Mouse (Mus musculus) urinary bladder, postnatal 36 days (tissue): Measurements from ENCODE around the gene Ak5.
A peak's percentile ranks its signal among the peaks of the same experiment; 100 is the strongest.

Experiments used
- DNase-seq, 2 experiments: peaks; one replicate each; pipeline ENCODE4 v3.0.0; 2022; ENCODE audit warnings: low spot score in 2 of 2, mixed read lengths in 1 of 2

The Ak5 gene

DNA sequence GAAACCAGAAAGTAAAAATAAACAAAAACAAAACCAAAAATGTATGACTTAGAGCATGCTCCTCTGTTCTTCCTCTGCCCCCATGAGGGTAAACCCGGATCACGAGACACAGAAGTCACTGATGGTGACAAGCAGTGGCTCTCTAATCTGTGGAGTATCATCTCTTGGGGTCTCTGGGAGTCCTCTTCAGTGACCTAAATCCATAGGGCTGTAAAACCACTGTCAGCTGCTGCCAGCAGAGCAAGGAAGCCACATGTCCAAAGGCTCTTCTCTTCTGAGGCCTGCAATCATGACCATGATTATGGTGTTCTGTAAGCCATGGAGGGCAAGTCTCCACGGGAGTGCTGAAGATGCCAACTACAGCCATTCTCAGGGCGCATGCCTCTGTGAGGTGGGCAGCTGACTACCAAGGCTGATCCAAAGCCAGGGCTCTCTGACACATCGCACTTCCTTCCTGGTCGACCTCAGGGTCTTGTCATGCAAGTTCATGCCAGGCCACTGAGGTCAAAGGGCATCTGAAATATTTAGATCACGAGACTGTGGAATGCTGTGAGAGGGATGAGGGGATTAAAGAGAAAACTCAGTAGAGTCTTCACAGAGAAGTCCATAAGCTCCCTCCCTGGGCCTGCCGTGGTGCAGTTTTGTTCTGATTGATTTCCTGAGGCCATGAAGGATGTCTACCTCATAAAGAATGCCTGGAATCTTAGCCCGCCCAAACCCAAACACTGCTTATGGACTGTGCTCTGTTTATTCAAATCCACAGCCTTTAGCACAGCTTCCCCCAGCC, 99.5 kb downstream of the Ak5 start:
- no peak for DNase-seq

DNA sequence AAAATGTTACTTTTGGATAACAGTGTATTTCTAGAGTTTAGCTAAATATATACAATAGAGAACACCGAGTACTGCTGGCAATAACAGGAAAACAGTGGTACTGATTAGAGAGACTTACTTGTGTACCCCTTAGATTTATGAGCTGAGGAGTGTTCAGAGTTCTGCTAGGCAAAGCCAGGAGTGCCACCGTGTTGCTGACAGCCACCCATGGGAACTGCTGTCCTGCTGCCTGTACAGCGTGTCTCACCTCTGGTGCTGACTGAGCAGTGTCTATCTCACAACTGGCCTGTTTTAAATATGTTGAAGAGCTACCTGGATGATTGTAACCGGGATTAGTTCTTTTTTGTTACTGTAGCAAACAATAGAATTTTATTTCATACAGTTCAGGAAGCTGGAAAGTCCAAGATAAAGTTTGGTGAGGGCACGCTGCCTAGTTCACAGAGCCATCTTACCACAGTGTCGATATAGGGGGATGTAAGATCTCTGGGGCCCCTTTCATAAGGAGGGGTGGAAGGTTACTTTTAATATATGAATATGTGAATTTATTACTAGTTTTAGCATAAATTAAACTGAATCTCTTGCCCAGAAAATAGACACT, 103.5 kb downstream of the Ak5 start:
- no peak for DNase-seq

DNA sequence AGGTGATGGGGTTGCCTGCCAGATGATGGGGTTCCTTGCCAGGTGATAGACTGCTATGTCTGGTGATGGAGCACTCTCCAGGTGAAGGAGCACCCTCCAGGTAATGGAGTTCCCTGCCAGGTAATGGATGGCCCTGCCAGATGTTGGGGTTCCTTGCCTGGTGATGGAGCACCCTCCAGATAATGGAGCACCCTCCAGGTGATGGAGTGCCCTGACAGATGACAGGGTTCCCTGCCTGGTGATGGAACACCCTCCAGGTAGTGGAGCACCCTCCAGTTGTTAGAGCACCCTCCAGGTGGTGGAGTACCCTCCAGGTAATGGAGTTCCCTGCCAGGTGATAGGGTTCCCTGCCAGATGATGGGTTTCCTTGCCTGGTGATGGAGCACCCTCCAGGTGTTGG, 104.3 kb downstream of the Ak5 start:
- no peak for DNase-seq

DNA sequence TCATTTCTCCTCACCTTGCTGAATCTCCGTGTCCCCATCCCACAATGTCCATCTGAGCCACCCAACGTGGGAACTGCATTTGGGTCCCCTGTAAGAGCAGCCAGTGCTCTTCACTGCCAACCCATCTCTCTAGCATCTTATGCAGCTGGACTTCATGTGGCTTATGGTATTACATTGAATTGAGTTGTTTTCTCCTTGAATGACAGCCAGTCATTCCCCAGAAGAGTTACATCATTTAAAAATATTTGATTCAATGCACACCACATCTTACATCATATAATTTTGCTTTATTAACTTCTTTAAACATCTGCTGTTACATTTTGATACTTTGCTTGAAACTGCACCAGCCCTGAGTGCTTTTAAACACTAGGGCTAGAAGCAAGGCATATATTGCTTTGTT, 106.5 kb downstream of the Ak5 start:
- DNase-seq: no peak

DNA sequence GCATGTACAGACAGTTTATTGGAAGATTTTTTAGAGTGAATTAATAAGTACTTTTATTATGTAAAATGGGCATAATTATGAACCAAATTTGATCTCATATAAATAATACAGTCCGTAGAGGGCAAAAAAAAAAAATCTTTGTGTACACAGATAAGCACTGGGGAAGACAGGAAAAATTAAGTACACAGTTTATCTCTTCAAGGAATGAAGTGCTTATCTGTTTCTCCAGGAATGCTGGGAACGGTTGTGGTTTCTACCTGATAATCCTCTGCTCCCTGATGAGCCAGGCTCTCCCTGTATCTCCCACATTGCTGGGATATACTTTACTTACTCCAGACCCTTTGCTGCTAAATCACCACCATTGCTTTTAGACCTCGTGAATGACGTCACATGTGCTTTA, 108.9 kb downstream of the Ak5 start:
- DNase-seq: no peak

DNA sequence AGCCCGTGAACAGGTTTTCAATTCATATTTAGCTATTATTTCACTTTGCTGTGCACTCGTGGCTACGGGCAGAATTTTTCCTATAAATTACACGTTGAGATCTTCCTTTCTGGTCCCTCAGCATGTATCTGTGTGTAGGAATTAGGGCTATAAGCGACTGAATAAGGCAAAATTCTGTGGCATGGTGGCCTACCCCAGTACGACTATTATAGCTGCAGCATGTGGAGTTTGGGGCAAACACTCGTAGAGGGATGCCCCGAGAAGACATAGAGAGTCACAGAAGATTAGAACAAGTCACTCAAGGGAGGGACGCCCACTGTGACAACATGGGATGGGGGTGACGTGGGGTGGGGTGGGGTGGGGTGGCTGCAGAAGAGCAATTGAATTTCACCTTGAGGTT, 110.1 kb downstream of the Ak5 start:
- no peak for DNase-seq

DNA sequence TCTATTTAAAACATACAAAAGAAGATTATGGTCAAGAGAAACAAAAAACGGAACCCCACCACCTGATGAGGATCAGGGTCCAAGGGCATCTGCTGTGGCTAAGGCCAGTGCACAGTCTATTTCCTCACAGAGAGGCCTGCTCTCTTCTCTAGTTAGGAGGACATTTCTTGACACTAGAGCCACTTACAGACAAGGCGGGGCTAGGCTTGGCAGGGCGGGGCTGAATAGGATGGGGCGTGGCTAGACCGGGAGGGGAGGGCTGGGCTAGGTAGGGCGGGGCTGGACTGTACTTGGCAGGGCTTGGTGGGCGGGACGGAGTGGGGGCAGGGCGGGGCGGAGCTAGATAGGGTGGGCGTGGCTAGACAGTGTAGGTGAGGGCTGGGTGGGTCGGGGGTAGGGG, 110.5 kb downstream of the Ak5 start:
- DNase-seq: peak; percentile 17 to 20

DNA sequence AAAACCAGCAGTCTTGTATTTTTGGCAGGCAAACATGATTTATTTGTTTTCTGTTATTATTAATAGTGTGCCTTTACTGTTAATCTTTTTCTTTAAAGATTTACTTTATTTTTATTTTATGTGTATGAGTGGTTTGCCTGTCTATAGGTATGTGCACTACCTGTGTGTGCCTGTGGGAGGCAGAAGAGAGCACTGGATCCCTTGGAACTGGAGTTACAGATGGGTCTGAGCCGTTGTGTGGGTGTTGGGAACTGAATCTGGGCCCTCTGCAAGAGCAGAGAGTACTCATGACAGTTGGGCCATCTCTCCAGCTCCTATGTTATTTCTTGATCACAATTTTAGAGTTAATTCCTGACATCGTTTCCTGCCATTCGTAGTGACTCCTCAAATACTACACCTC, 111.2 kb downstream of the Ak5 start:
- DNase-seq: no peak

DNA sequence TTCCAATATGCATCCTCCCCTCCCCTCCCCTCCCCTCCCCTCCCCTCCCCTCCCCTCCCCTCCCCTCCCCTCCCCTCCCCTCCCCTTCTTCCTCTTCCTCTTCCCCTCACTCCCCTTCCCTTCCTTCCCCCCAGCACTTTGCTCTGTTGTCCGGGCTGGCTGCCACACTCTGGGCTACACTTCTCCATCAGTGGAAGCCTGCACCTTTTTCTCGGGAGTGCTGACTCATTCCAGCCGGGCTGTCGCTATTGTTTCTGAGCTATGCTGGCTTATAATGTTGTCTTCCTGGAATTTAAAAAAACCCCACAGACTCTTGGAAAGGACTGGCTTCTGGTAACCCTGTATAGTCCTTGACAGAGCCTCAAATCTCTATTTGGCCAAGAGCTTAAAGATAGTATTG, 111.7 kb downstream of the Ak5 start:
- no peak for DNase-seq

DNA sequence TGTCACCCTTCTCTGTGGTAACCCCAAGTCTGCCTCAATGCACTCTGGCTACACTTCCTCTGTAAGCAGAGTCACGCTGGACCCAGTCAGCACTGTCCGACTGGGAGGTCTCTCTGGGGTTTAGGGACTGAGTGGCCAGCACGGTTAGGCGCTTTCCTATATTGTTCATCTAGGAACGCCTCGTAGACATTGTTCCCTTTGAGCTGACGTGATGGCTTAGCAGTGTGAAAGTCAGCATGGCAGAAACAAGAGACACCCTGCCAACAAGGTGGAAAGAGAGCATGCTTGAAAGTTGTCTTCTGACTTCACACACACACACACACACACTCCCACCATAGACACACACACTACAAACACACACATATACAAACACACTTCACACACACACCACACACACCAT, 112.9 kb downstream of the Ak5 start:
- no peak for DNase-seq

DNA sequence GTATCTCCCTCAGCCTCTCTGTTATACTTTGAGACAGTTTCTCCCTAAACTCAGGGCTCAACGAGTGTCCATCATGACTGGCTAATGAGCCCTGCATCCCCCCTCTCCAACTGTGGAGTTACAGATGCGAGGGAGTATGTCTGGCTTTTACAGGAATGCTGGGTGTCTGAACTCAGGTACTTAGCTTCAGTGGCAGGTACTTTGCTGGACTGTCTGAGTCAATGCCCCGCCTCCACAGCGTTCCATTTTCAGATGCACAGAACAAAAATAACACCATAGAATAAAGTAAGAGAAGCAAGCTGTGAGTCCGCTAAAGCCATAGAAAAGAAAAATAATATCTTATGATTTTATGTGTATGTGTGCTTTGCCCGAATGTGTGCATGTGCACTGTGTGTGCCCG, 113.8 kb downstream of the Ak5 start:
- no peak for DNase-seq

DNA sequence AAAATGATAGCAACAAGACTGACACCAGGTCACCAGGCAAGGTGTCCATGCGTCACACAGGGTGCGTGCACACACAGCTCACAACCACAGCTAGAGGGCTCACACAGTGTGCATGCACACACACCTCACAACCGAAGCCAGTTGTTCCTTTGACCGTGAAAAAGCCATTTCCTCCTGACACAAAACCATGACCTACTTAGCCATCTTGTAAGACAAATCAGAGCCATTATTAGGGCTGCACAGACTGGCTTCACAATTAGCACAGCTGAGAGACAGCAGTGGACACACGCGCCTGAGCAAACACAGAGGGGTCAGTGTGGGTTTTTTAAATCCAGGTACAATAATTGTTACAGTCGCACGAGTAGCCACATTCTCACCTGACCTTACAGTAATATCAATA, 115.5 kb downstream of the Ak5 start:
- no peak for DNase-seq

DNA sequence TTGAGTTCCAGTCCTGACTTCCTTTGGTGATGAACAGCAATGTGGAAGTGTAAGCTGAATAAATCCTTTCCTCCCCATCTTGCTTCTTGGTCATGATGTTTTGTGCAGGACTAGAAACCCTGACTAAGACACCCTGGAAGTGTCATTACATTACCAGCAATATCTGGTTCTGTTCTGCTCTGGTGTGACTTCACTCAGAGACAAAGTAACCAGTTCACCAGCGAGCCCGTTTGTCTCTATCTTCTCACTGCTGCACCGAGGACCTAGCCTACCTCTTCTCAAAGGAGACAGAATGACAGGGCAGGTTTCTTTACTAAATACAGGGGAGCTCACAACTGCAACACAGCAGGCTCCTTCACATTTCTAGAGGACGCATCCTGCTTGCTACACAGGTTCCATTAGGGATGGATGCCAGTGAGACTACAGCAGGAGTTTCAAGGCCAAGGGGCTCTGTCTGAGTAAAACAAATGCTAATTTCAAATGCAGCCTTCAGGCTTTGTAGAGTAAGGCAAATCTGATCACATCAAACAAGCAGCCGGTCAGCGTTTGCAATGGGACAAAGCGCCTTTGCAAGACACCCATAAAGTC, 117.5 kb downstream of the Ak5 start:
- DNase-seq: no peak

DNA sequence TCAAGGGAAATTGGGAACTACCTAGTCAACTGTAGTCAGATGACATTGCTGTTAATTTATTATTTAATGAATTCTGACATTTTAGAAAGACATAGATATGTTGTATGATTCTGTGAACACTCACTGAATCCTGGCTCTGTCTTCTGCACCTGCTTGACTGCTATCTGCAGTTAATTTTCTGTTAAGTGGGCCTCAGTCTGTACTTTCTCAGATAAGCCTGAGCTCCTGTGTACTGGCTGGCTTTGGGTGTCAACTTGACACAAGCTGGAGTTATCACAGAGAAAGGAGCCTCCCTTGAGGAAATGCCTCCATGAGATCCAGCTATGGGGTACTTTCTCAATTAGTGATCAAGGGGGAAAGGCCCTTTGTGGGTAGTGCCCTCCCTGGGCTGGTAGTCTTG, 118.1 kb downstream of the Ak5 start:
- DNase-seq: no peak

DNA sequence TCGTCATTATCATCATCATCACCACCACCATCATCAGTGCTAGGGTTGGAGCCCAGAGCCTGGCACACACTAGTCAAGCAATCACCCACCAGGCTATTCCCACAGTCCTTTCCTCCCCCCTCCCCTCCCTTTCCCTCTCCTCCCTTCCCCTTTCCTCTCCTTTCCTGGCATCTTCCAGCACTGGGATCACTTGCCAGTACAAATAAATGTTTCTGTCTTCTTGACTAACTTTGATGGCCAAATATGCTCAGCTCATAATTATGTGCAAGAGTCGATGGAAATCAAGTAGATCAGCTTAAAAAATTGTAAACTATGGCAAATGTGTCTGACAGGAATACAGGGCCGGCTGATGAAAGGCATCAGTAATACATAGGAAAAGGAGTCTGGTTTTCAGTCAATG, 123.2 kb downstream of the Ak5 start:
- no peak for DNase-seq

DNA sequence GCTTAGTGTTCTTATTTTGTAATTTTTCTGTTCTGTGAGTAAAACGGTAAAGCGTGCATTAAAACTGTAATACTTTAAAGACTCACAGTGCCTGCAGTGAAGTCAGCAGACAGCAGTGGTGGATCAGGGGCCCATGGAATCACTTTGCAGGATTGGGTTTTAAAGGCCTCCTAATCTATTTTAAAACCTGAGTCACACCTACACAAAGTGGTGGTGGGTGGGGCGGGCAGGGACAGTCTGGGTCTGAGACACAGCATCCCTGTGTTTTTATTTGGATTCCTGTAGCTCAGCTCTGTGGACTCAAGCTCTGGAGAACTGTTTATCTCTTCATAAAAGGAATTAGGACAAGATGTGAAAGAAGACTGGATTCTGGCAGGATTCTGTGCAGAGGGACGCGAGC, 125.9 kb downstream of the Ak5 start:
- no peak for DNase-seq

DNA sequence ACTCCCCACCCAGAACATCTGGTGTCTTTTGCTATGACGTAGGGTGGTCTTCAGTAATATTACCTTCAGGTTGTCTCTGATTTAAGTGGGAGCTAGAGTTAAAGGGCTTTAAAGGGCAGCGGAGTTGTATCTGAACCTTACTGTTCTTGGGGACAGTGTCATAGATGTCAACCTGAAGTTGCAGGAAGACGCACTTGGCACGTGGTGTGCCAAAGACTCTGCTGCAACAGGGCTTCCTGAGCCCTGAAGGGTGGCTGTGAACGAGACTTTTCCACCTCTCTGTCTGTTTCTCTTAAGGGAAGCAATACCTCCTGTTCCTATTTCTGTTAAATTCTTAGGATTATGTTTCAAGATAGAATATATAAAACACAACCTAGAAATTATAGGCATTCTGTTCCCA, 137.8 kb downstream of the Ak5 start:
- no peak for DNase-seq

DNA sequence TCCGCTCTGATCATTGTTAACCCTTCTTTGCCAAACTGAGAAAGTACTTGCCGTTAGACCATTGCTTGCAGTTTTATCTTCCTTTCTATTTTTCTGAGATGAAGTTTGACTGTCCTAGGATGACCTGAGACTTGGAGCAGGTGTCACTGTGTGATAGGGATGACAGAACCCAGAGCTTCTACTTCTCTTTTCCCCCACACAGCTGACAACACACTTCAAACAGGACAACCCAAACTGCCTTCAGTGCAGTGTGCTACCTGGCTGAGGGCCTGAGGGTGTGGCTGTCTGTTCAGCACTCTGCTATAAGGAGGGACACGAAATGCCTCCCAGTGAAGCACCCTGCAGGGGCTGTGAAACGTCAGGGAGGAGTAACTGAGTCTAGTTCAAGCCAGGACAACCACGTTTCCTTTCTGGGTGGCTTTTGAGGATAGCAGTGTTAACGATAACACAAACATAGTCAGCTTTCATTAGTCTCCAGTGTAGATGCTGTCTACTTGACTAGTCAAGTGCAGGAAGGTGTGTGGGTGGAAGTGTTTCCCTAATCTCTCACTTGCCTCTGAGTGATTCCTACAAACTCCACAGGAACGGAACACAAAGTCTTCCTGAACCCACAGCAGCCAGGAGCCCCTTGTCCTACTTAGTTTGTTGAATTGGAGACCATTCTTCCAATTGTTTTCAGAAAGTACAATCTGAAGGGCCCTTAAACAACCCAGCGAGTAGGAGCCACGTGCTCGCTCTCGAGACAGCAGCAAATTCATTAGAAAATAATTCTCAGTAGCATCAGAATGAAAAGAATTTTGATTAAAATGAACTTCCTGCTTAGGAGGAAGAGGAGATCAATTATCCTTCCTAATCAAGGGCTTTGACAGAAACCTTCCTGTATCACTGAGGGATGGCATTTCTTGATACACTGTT, 138.8 kb downstream of the Ak5 start:
- no peak for DNase-seq

DNA sequence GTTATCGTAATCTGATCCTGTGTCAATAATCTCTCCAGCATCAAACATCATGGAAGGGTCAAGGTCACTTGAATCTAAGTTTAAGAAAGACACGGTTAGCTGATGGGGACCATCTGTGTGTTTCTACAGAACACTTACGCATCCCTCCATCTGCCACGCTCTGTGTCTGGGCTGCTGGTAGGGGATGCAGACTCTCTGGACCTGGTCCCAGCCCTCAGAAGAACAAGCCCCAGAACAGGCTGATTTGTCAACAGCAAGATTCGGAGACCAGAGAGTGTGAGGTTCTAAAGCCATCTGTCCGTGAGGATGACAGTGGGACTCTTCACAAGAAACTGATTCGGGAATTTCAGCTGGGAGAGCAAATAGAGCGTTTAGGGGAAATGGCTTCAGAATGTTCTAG, 141.4 kb downstream of the Ak5 start:
- no peak for DNase-seq

DNA sequence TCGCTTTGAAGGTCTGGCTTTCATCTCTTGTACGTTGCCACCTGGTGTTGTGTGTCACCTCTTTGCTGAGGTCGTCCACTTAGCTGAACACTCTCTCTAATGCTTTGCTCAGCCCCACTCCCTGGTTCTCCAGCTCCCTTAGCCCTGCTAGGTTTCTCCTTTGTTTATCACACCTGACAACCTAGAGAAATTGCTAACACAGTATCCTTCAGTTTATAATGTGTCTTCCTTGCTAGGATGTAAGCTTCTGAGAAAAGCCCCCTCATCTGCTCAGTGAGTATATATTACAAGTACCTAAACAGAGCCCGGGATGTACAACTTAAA, 144.9 kb downstream of the Ak5 start:
- DNase-seq: no peak

DNA sequence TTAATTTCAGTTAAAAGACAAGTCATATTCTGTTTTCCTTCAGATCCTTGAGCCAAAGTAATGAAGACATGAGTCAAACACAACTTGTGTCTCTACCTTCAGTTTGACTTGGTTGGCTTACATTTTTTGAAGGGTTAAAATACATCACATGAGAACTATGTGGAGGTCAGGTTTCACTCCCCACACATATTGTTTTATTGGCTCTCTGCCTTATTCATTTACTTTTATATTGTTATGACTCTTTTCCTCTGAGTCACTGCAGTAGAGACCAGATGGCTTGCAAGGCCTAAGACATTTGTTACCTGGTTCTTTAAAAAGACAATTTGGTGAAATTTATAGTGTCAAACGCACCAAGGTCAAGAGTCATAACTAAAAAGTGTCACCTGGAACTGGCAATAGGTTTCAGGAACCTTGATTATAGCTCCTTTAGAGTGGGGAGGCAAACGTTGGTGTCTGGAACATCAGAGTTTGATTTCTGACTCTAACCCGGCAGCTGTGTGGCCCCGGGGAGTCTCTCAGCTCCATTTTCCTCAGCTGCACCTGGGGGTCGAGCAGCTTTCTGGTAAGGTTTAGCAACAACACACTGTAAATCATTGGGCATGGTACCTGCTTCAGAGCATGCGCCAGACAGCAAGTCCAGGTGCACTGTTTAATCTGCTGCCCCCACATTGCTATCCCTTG, 145.4 kb downstream of the Ak5 start:
- no peak for DNase-seq

DNA sequence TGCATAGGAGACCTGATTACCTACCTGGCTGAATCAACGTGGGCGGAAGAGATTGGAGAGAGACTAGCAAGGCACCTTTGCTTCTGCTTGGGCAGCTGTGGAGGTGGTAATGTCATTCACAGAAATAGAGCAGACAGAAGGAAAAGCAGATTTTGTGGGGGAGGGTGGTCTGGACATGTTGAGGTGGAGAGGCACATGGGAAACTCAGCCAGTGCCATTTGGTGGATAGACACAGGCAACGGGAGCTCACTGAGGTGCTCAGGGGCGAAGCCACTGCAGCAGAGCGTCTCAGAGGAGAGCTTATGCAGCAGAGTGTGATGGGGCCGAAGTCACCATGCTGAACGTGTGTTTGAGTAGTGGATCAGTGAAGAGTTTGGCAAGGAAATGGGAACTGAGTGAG, 147.1 kb downstream of the Ak5 start:
- DNase-seq: no peak
